Mouse (Mus musculus): ENCODE measurements at regions not wholly inside any gene's neighbourhood (a gene's known extent, or its start where the extent isn't known, plus 50 kb on each side); places are given as distances from the start of the nearest gene placed in this dataset.

DNA sequence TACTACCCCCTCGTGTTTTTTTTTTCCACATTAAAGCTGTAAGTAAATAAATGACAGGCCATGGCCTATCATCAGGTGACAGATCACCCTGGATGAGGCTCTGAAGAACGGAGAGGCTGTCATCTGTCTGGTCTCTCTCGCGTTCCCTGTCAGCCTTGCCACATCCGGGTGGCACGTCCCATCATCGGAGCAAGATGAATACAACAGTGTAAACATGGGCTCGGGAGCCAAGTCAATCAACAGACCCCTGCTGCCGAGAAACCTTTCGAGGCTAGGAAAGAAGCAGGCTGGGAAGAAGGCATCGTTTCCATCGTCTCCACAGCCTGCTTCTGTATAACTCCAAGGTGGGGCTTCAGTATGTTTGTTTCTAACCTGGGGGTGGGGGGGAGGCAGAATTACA lies 286.8 kb upstream of the Id4 start:
- no peak for DNase-seq (ENCODE audit: low spot score in 2 of 2)

- no peak for DNase-seq (ENCODE audit: low spot score in 2 of 2)
Observed at GRCm38 (mm10) chr13:47974756-47975515, 286.1 kb upstream of the Id4 start.

- DNase-seq (ENCODE audit: low spot score in 2 of 2): no peak
Observed at GRCm38 (mm10) chr13:47998495-47998894, 262.5 kb upstream of the Id4 start.

DNA sequence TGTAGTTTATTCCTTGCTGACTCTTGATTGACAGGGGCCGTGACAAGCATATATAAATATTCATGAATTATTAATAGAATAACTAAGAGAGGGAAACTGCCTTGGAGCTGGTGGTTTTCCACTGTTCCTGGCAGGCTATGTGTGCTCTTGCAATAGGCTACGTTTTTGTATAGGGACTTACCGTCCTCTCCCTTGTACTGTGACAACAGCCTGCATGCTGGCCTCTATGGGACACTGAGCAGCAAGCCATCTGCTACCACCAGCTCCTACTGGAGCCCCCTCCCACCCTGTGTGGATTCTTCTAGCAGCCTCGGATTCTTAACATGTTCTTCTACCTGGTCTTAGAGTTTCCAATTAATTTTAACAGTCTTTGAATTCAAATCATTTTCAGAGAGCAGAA lies 261.6 kb upstream of the Id4 start:
- DNase-seq (ENCODE audit: low spot score in 2 of 2): no peak

DNA sequence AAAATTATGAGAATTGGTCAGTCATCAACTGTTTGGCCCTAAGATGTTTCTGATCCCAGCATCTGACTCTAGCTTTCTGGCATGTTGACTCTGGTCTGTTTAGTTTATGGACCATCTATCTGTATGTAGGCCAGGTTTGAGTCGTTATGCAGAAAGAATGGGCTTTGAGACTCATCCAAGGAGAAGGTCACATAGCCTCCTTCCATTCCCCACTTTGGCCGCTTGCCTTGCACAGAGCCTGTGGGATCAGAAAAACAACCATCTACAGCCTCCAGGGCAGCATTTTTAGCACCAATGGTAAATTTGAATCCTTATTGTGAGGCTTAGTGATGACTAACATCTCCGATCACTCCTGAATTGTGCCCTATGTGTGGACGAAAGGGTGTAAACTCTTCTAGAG lies 257.9 kb upstream of the Id4 start:
- DNase-seq (ENCODE audit: low spot score in 2 of 2): no peak

DNA sequence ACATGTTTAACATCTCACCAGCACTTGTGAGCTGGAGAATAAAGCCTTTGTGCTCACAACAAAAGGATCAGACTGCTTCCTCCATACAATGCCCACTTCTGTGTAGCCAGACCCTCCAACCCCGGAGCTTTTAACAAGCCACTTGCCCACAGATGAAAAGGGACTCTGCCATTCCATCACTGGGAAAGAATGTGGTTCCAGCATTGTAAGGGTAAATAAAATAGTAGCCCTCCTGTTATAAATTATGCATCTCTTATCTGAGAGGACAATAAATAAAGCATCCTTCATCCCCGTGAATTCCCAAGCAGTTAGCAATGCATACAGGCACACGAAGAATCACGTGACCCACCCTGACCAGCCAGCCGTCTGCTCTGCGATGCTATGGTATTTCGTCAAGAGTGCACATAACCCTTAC lies 247.7 kb upstream of the Id4 start:
- no peak for DNase-seq (ENCODE audit: low spot score in 2 of 2)

GRCm38 (mm10) chr13:48015296-48015695 lies 245.7 kb upstream of the Id4 start:
- DNase-seq (ENCODE audit: low spot score in 2 of 2): no peak

DNA sequence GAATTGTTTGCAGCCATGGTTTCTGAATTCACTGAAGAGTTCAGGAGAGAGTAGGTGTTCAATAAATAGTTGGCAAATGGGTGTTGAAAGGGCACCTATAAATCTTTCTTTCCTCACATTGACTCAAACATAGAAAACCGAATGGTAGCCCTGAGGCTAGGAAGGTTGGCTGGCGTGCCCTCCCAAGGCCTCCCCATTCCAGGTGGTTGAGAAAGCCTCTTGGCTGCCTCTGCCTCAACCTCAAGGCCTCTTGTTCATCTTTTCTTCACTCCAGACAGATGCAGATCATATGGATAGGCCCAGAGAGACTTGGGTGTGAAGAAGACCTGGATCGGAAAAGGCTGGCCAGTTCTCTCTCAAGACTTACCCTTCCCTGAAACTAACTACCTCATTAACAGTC lies 245.0 kb upstream of the Id4 start:
- no peak for DNase-seq (ENCODE audit: low spot score in 2 of 2)

DNA sequence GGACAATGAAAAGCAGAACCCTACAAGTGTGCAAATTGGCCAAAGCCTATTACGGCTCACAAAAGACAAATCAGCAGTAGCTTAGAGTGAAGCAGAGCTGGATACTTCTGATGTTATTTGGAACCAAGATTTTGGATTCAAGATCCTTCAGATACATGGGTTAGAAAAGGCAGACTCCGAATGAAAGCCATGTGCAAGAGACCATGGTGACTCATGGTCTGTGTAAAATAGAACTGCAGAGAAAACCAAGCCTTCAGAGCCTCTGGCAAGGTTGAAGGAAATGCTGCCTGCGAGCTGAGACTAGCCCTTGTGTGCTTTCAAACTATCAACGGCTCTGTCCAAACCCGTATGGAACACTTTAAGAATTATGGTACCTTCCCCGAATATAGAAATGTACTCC lies 244.4 kb upstream of the Id4 start:
- no peak for DNase-seq (ENCODE audit: low spot score in 2 of 2)

- DNase-seq (ENCODE audit: low spot score in 2 of 2): no peak
Observed at GRCm38 (mm10) chr13:48017649-48018048, 243.4 kb upstream of the Id4 start.

DNA sequence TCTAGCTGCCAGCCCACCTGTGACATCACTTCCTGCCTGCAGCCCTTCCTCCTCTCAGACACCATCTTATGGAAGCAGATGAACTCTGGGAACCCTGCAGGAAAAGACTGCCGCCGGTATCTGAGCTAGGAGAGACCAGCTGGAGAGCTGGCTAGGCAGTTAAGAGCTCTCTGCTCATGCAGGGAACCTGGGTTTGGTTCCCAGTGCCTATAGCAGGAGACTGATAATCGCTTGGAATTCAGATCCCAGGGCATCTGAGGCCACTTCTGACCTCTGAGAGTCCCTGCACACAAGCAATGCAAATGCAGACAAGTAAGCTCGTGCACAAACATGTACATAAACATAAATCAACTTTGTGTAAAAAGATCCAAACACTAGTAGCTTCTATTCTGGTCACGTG lies 242.4 kb upstream of the Id4 start:
- no peak for DNase-seq (ENCODE audit: low spot score in 2 of 2)

- DNase-seq (ENCODE audit: low spot score in 2 of 2): no peak
Observed at GRCm38 (mm10) chr13:48022958-48023615, 237.9 kb upstream of the Id4 start.

GRCm38 (mm10) chr13:48027775-48028489 lies 233.1 kb upstream of the Id4 start:
- peak; percentile 30 to 49 for DNase-seq (ENCODE audit: low spot score in 2 of 2)

DNA sequence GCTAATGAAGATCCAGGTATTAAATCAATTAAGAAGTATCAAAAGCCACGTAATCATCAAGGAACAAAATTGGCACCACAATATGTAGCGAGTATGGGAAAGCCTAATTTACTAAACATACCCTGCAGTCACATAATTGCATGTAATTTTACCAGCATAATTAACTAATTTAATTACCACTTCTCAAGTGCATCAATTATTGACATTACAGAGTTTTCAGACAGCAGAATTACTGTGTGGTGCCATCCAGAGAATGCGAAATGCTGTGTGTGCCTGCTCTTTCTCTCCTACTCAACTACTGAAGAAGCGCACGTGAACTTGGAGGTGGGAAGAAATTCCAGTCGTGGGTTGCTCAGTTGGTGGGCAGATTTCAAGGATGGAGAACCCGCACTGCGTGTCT lies 229.5 kb upstream of the Id4 start:
- no peak for DNase-seq (ENCODE audit: low spot score in 2 of 2)

GRCm38 (mm10) chr13:48042172-48042571 lies 218.9 kb upstream of the Id4 start:
- DNase-seq (ENCODE audit: low spot score in 2 of 2): no peak

GRCm38 (mm10) chr13:48042572-48042971 lies 218.5 kb upstream of the Id4 start:
- DNase-seq (ENCODE audit: low spot score in 2 of 2): no peak

DNA sequence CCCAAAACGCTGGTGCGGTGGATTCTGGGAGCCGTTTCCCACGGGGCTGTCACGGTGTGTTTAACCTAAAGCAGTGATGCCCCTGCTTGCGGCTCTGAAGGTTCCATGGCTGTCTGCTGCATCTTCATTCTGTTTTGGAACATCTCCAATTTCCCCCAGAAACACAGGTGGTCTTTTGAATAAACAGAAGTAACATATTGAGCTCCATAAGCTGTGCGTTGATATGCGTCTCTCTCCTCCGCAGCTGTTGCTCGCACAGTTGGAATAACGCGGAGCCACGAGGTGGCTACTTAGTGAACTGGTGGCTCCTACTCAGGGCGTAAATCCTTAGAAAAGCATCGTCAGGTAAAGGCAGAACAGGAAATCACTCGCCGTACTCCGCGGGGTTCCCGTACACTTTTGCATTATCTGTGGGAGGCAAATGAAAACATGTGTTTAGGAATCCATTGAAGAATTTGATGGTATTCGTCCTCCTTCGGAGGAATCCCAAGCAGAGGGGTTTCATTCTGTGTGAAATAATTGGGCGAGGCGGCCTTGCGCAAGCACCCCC lies 214.8 kb upstream of the Id4 start:
- DNase-seq (ENCODE audit: low spot score in 2 of 2): no peak

- no peak for DNase-seq (ENCODE audit: low spot score in 2 of 2)
Observed at GRCm38 (mm10) chr13:48049796-48050195, 211.2 kb upstream of the Id4 start.

- DNase-seq (ENCODE audit: low spot score in 2 of 2): peak in 1 of 2 experiments; percentile 15
Observed at GRCm38 (mm10) chr13:48074630-48075029, 186.4 kb upstream of the Id4 start.

DNA sequence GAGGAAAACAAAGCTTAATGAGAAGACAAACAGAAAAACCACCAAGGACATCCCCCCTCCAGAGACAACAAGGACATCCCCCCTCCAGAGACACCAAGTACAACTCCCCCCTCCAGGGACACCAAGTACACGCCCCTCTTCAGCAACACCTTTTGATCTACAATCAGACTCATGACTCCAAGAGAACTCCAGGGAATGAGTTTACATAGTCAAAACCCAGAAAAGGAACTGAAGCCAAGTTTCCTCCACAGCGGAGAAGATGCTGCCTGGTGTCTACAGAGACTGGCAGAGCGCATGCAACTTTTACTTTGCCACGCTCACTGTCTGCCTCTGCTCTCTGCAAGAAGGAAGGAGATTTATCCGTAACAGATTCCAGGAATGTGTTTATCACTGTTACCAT lies 185.7 kb upstream of the Id4 start:
- no peak for DNase-seq (ENCODE audit: low spot score in 2 of 2)

- no peak for DNase-seq (ENCODE audit: low spot score in 2 of 2)
Observed at GRCm38 (mm10) chr13:48078214-48078613, 182.8 kb upstream of the Id4 start.

GRCm38 (mm10) chr13:48083294-48083693 lies 177.7 kb upstream of the Id4 start:
- no peak for DNase-seq (ENCODE audit: low spot score in 2 of 2)

- DNase-seq (ENCODE audit: low spot score in 2 of 2): no peak
Observed at GRCm38 (mm10) chr13:48083807-48084206, 177.2 kb upstream of the Id4 start.

Measured in frontal cortex, postnatal 25 days (tissue).